Mouse (Mus musculus): ENCODE measurements around the gene 4930402K13Rik.

- TF ChIP-seq CTCF (IDR thresholded peaks at IDR 0.05; ENCODE audit: low read depth, low read length) (no peak), GATA1 (IDR thresholded peaks at IDR 0.05; ENCODE audit: borderline replicate concordance, low read length) (no peak)
These were observed 35.1 kb downstream of the 4930402K13Rik start for GRCm38 (mm10) chrX:9139290-9139948.

Measured in G1E (cell line).